Mouse (Mus musculus) forebrain, embryonic 15.5 days (tissue): ENCODE measurements around the gene Btbd6. TPM values are rescaled to one million over a fixed set of nuclear protein-coding genes. Genes with fewer than 3 reads are reported as not detected.

Source experiments
- ATAC-seq: fragments of 200-750 bp; cut with Nextera tagmentation; replicated peaks from 2 replicates; pipeline ENCODE4 v1.8.0; 2017; ENCODE audit warnings: mild to moderate bottlenecking, moderate TSS enrichment, moderate library complexity
- H3K27ac ChIP-seq: fragments of 300-500 bp; sonication (generic); replicated peaks from 2 replicates; pipeline ENCODE4 v1.5.1; 2015; ENCODE audit warnings: mild to moderate bottlenecking, inconsistent platforms
- H3K27me3 ChIP-seq: fragments of 300-500 bp; sonication (generic); 2 replicates; pipeline ENCODE4 v1.6.1; 2015; ENCODE audit warnings: inconsistent platforms
- H3K36me3 ChIP-seq: fragments of 300-500 bp; sonication (generic); 2 replicates; pipeline ENCODE4 v1.6.1; 2015; ENCODE audit warnings: mild to moderate bottlenecking, inconsistent platforms
- H3K4me1 ChIP-seq: fragments of 300-500 bp; sonication (generic); 2 replicates; pipeline ENCODE4 v1.6.1; 2015; ENCODE audit warnings: inconsistent platforms
- H3K4me2 ChIP-seq: fragments of 300-500 bp; sonication (generic); replicated peaks from 2 replicates; pipeline ENCODE4 v1.6.1; 2015; ENCODE audit warnings: mild to moderate bottlenecking, inconsistent platforms
- H3K4me3 ChIP-seq: fragments of 300-500 bp; sonication (generic); 2 replicates; pipeline ENCODE4 v1.5.1; 2015; ENCODE audit warnings: mild to moderate bottlenecking, inconsistent platforms
- H3K9ac ChIP-seq: fragments of 300-500 bp; sonication (generic); replicated peaks from 2 replicates; pipeline ENCODE4 v1.6.1; 2015; ENCODE audit warnings: mild to moderate bottlenecking, inconsistent platforms
- H3K9me3 ChIP-seq: fragments of 300-500 bp; sonication (generic); 2 replicates; pipeline ENCODE4 v1.6.1; 2016; ENCODE audit warnings: inconsistent platforms
- WGBS: fragments of 180-500 bp; shearing (Covaris S2); methylation state at CpG from one replicate; pipeline ENCODE4 v1.1.7; 2015; ENCODE audit warnings: mixed read lengths; 5-methylcytosine and 5-hydroxymethylcytosine counted together
- polyA plus RNA-seq: library from polyadenylated mRNA; unstranded; fragments of >200 nt; fragmentation: Nextera tagmentation; extraction: Ambion mirVana; gene quantifications from 2 replicates; pipeline ENCODE4 v1.2.1, GENCODE M21; 2015

Gene Btbd6
- polyA plus RNA-seq, 1 experiment from 2014 or later = 46.1 TPM

DNA sequence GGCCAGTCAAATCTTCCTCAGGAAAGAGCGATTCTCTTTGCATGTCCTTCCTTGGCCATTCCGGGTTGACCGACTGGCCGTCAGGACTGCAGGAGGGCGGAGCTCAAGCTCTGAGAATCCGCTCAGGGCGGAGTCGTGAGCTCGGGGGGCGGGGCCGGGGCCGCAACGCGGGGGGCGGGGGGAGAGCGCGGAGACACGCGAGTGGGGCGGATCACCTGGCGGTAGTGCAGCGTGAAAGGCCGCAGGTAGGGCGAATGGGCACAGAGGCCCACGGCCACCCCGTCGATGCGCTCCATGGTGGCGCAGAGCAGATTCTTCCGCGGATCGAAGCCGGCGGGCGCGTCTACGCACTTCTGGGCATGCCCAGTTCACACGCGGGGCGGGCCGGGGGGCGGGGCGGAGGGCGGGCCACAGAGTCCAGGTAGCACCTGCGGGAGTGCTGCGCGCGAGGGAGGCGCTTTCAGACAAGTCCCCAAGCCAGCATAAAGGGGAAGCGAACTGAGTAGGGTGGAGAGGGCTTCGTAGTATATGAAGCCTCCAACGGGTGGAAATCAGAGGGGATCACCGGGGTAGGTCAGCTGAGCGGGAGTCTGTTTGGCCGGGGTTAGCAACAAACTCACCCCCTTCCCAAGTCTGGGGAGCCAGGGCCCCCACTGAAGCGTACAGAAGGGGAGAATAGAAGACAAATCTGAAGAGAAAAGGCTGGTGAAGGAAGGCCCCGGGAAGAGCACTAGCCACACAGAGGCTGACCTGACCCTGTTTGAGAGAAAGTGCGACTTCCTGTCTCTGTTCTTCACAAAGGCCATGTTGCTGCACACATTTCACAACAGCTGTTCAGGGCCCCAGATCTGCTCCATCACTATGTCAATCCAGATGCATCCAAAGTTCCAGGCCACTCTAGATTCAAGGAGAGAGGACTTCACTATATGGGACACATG is 34.2 kb upstream of the Btbd6 start, which contains the start of gene Nudt14:
TSS of gene Nudt14 (minus strand) at position 349 of the 938 bp plus-strand sequence.
- Histone ChIP-seq H3K4me3 (peak within 1 kb of the TSS; percentile 73), H3K9ac (peak within 1 kb of the TSS; percentile 76), H3K27me3 (no peaks in the 10 kb centered on the region), H3K4me1 (peaks cover 20% of the 10 kb centered on the region), H3K27ac (peak within 1 kb of the TSS; percentile 53; the same call in 1 of the 2 replicates), H3K36me3 (no peaks in the 10 kb centered on the region), H3K9me3 (no peaks in the 10 kb centered on the region), H3K4me2 (peak within 1 kb of the TSS; percentile 81)
- peak; percentile 81 for ATAC-seq
- 2% methylated on average over 58 of the region's 58 CpGs for WGBS

GRCm38 (mm10) chr12:112943669-112944068 is 32.6 kb upstream of the Btbd6 start:
- Histone ChIP-seq H3K27me3 (no peaks in the 10 kb centered on the region), H3K9me3 (no peaks in the 10 kb centered on the region), H3K4me3 (no peak overlapping the region), H3K36me3 (no peaks in the 10 kb centered on the region), H3K4me1 (peaks cover 20% of the 10 kb centered on the region), H3K27ac (no peak overlapping the region), H3K4me2 (no peak overlapping the region), H3K9ac (no peak overlapping the region)
- ATAC-seq = no peak
- 87% methylated on average over 2 of the region's 2 CpGs for WGBS

- H3K4me2 ChIP-seq = no peak overlapping the region
- ATAC-seq = no peak
- WGBS = 25% methylated on average over 4 of the region's 4 CpGs
- H3K9me3 ChIP-seq = no peaks in the 10 kb centered on the region
- H3K4me3 ChIP-seq = no peak overlapping the region
- H3K4me1 ChIP-seq = peaks cover 20% of the 10 kb centered on the region
- H3K27ac ChIP-seq = no peak overlapping the region
- no peaks in the 10 kb centered on the region for H3K27me3 ChIP-seq
- H3K36me3 ChIP-seq = no peaks in the 10 kb centered on the region
- H3K9ac ChIP-seq = no peak overlapping the region
Observed at GRCm38 (mm10) chr12:112947307-112947706, 29.0 kb upstream of the Btbd6 start.

DNA sequence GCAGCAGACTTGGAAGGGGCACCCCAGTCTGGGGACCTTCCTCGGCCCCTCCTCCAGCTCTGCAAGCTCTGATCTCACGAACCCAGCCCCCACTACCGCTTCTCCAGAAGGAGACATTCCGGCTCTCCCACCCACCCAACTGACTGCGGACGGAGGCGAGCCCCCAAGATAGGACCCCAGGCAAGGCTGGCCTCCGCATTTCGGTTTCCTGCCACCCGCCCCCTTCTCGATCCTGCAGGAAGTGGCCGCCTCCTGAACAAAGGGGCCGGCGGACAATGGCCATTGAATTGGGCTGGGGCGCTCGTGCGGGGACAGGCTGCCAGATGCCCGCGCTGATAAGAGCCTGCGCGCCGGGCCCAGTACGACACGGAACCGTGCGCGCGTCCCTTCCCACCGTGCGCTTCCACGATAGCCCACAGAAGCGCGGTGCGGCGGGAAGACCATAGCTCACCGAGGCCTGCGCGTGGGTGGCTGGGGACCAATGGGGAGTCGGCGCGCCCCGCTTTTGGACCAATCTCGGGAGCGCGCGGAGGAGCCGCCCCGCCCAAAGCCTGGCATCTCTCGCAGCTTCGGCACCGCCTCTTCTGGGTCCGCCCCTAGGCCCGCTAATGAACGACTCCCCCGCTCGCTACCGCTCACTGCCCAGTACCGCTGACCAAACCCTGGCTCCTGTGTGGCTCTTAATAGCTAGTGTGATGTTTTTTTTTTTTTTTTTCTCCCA is 26.1 kb upstream of the Btbd6 start:
- H3K9ac ChIP-seq = peak overlapping the region; percentile 96
- under 1% methylated on average over 57 of the region's 58 CpGs for WGBS

DNA sequence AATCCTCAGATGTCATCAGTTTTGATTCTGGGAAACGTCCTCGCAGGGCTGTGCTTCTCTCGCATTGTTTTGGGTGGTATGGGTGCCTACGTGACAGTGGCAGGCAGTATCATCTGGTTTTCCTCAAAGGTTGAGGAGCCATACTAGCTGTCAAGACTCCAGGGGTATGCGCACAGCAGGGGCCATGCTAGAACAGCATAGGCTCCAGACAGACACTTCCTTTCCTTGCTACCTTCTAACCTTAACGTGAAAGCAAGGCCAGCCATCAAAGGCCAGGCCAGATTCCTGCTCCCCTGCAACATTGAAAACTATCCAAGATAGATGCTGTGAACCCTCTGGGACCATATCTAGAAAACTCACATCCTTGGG is 25.5 kb upstream of the Btbd6 start:
- Histone ChIP-seq H3K27ac (peak overlapping the region; percentile 91), H3K36me3 (no peaks in the 10 kb centered on the region), H3K27me3 (no peaks in the 10 kb centered on the region), H3K4me2 (peak overlapping the region; percentile 90), H3K9ac (peak overlapping the region; percentile 96), H3K9me3 (no peaks in the 10 kb centered on the region), H3K4me3 (peak overlapping the region; percentile 85), H3K4me1 (peaks cover 18% of the 10 kb centered on the region)
- 6% methylated on average over 6 of the region's 6 CpGs for WGBS
- peak; percentile 33 for ATAC-seq

More for the DNA sequence above, 26.1 kb upstream of the Btbd6 start:
- peak overlapping the region; percentile 91 for H3K27ac ChIP-seq
- H3K4me1 ChIP-seq = peaks cover 18% of the 10 kb centered on the region
- no peaks in the 10 kb centered on the region for H3K36me3 ChIP-seq
- H3K4me3 ChIP-seq = peak overlapping the region; percentile 85
- no peaks in the 10 kb centered on the region for H3K27me3 ChIP-seq
- H3K9me3 ChIP-seq = no peaks in the 10 kb centered on the region
- ATAC-seq = peak; percentile 91
- peak overlapping the region; percentile 90 for H3K4me2 ChIP-seq

DNA sequence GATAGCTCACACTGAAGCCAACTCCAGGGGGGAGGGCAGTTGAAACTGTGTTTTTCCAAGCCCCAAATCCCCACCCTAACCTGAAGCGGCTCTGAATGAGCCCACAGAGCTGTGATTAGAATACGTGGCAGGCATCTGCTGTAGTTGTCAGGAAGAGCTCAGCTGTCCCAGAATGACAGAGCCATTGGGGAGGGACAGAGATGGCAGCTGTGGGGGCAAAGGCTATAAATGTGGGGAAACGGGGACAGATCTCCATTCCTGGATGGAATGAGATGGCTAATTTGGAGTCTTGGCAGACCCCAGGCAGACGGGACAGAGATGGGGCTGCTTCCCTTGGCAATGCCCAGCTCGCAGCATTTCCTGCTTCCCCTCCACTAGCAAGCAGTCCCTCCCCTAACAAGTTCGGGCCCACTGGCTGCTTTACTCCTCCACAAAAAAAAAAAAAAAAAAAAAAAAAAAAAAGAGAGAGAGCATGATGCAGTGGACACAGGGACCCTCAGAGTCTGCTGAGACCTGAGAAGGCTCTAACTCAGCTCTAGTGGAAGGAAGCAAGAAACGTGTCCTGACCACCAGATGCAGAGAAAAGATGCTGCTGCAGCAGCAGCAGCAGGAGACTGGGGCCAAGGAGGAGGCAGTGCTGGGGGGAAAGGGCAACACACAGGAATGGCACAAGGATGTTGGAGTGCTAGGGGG is 25.0 kb upstream of the Btbd6 start:
- H3K9ac ChIP-seq = peak overlapping the region; percentile 96; the same call in 1 of the 2 replicates
- H3K4me2 ChIP-seq = peak overlapping the region; percentile 90
- H3K4me3 ChIP-seq = no peak overlapping the region; the same call in 1 of the 2 replicates
- peaks cover 18% of the 10 kb centered on the region for H3K4me1 ChIP-seq
- no peaks in the 10 kb centered on the region for H3K27me3 ChIP-seq
- H3K27ac ChIP-seq = peak overlapping the region; percentile 91
- H3K9me3 ChIP-seq = no peaks in the 10 kb centered on the region
- peaks cover under 1% of the 10 kb centered on the region; the same call in 1 of the 2 replicates for H3K36me3 ChIP-seq
- no peak for ATAC-seq
- WGBS = 28% methylated on average over 7 of the region's 7 CpGs

- H3K36me3 ChIP-seq = peaks cover 3% of the 10 kb centered on the region; the same call in 1 of the 2 replicates
- no peak overlapping the region for H3K4me3 ChIP-seq
- no peaks in the 10 kb centered on the region for H3K9me3 ChIP-seq
- no peak overlapping the region for H3K27ac ChIP-seq
- peaks cover 18% of the 10 kb centered on the region for H3K4me1 ChIP-seq
- WGBS = 80% methylated on average over 8 of the region's 8 CpGs
- H3K27me3 ChIP-seq = no peaks in the 10 kb centered on the region
- H3K9ac ChIP-seq = no peak overlapping the region
- no peak overlapping the region for H3K4me2 ChIP-seq
- no peak for ATAC-seq
Observed at GRCm38 (mm10) chr12:112952433-112952832, 23.8 kb upstream of the Btbd6 start.

DNA sequence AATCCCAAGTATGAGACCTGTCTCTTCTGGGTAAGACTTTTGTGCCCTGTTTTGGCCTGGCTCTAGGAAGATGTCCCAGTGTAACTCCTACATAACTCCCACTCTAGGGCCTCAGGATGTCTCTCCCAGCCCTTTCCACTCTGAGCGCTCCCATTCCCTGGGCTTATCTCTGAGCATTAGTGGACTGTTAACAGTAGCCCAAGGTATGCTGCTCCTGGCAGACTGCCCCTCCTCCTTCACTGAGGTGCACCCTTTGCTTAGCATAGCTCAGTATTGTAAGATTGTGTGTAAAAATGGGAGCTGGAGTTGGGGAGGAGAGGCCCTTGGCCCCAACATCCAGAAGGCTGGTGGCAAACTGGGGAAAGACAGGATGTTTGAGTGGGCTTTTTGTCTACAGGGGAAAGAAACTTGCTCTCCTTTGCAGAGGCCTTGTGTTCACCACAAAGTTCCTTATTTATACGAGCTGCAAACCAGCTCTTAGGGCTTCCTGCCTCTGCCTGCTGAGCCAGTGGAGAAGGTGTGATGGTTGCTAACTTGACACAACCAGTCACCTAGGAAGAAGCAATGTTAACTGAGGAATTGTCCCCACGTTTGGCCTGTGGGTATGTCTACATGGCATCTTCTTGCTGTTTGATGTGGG is 23.2 kb upstream of the Btbd6 start:
- no peak overlapping the region for H3K9ac ChIP-seq
- no peak overlapping the region for H3K27ac ChIP-seq
- H3K4me2 ChIP-seq = no peak overlapping the region
- ATAC-seq = no peak
- peaks cover 18% of the 10 kb centered on the region for H3K4me1 ChIP-seq
- WGBS = 80% methylated on average over 3 of the region's 3 CpGs
- H3K9me3 ChIP-seq = no peaks in the 10 kb centered on the region
- peaks cover 3% of the 10 kb centered on the region; the same call in 1 of the 2 replicates for H3K36me3 ChIP-seq
- H3K4me3 ChIP-seq = no peak overlapping the region
- H3K27me3 ChIP-seq = no peaks in the 10 kb centered on the region

- H3K27me3 ChIP-seq = no peaks in the 10 kb centered on the region
- H3K4me3 ChIP-seq = no peak overlapping the region
- no peak overlapping the region for H3K4me2 ChIP-seq
- peaks cover 6% of the 10 kb centered on the region for H3K4me1 ChIP-seq
- WGBS = 31% methylated on average over 4 of the region's 4 CpGs
- peak; percentile 27 for ATAC-seq
- no peak overlapping the region for H3K27ac ChIP-seq
- peaks cover 19% of the 10 kb centered on the region for H3K36me3 ChIP-seq
- H3K9me3 ChIP-seq = no peaks in the 10 kb centered on the region
- no peak overlapping the region for H3K9ac ChIP-seq
Observed at GRCm38 (mm10) chr12:112955800-112956199, 20.5 kb upstream of the Btbd6 start.

DNA sequence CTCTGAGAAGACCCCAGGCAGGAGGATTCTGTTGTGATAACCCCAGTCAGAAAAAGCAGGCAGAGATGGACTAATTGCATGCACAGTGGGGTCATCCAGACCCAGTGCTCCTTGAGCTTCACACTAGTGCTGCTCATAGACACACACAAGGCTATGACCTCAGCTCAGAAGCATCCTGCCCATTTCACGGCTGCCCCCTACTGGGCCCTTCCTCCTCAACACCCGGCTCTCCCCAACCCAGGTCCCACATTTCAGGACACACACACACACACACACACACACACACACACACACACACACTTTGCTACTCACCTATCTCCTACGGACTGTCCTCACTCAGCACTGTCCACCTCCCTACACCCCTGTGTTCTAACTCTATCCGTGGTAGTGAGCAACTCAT is 18.0 kb upstream of the Btbd6 start:
- WGBS = 39% methylated on average over 4 of the region's 4 CpGs
- no peak for ATAC-seq

DNA sequence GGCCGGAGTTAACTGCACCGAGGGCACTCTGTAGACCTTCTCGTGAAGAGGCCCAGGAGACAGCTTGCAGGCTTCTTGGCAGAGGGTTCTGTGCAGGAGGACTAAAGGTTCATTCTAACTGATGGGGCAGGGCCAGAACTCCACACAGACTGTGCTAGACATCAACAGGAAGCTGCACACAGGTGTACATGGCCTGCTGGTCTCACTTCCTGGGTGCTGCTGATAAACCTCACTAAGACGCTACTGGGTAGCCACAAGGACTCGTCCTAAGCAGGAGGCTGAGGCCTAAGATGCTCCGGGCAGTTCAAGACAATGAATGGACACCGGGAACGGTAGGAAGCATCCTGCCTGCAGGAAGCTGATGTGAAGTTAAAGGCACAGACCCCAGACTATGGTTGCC is 16.9 kb upstream of the Btbd6 start:
- H3K36me3 ChIP-seq = peaks cover 55% of the 10 kb centered on the region

More for the DNA sequence above, 18.0 kb upstream of the Btbd6 start:
- no peaks in the 10 kb centered on the region for H3K27me3 ChIP-seq
- no peaks in the 10 kb centered on the region for H3K9me3 ChIP-seq
- H3K4me2 ChIP-seq = no peak overlapping the region
- no peak overlapping the region for H3K4me3 ChIP-seq
- H3K36me3 ChIP-seq = peaks cover 44% of the 10 kb centered on the region
- H3K4me1 ChIP-seq = no peaks in the 10 kb centered on the region
- H3K27ac ChIP-seq = no peak overlapping the region
- no peak overlapping the region for H3K9ac ChIP-seq

More for the DNA sequence above, 16.9 kb upstream of the Btbd6 start:
- Histone ChIP-seq H3K27ac (no peak overlapping the region), H3K4me2 (no peak overlapping the region), H3K4me1 (no peaks in the 10 kb centered on the region), H3K4me3 (no peak overlapping the region), H3K9me3 (no peaks in the 10 kb centered on the region), H3K9ac (no peak overlapping the region), H3K27me3 (no peaks in the 10 kb centered on the region)
- ATAC-seq = no peak
- 86% methylated on average over 8 of the region's 8 CpGs for WGBS
